Mouse (Mus musculus) c-Kit-negative CD71-positive TER-119-positive erythroid progenitor cells, embryonic 14.5 days (primary cell): Measurements from ENCODE around the gene Slc36a4.
A peak's percentile ranks its signal among the peaks of the same experiment; 100 is the strongest.

Source experiments
- DNase-seq: peaks from one replicate; pipeline ENCODE4 v3.0.0-alpha.2; 2013; ENCODE audit warnings: low read depth, low spot score

Gene Slc36a4

GRCm38 (mm10) chr9:15709599-15710381, at the start of gene Slc36a4:
TSS of gene Slc36a4 (plus strand) at chr9:15709738.
- DNase-seq, result no peak

- DNase-seq, result no peak
Measured at GRCm38 (mm10) chr9:15664606-15665005, 44.9 kb upstream of the Slc36a4 start.

DNA sequence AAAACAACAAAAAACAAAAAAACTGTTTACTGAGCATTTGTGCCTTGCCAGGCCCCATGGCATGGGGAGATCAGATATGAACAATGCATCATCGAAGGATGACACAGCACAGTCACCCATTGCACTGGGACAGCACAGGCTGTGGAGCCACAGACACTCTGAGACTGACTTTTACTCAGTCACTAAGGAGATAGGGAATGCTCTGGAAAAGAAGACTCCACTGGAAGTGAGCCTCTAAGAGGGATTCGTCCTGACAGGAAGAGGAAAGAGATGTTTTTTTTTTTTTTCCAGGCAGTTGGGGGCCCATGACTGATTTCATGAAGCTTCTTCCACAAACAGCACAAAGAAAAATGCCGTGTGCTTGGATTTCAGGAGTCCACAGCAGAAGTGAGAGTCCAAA, 40.1 kb upstream of the Slc36a4 start:
- no peak for DNase-seq

GRCm38 (mm10) chr9:15670002-15670527, 39.5 kb upstream of the Slc36a4 start:
- no peak for DNase-seq

- no peak for DNase-seq
Measured at GRCm38 (mm10) chr9:15672251-15672650, 37.3 kb upstream of the Slc36a4 start.

DNA sequence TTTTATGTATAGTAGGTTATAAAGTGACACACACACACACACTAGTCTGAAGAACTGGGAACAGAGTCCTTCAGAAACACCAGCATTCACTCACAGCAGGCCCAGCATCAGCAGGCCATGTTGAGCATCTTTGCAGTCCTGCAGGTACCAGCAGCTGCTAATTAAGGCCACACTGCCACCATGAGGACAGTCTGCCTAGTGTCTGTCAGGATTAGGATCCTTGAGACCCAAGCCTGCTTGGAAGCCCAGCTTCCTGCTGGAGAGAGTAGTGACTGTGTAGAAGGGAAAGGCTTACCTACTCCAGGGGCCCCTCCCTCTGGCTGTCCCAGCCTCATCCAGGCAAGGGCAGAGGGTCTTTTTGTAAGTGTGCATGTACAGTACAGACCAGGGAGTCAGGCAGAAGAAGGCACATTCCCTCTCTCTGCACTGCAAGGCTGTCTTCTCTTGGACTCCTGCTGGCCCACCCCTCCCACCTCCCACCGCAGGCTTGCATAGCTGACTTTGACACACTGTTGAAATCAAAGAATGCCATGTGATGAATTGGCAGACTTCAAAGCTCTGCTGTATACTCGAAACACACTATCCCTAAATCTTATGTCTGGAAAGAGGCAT, 27.6 kb upstream of the Slc36a4 start:
- DNase-seq, result no peak

DNA sequence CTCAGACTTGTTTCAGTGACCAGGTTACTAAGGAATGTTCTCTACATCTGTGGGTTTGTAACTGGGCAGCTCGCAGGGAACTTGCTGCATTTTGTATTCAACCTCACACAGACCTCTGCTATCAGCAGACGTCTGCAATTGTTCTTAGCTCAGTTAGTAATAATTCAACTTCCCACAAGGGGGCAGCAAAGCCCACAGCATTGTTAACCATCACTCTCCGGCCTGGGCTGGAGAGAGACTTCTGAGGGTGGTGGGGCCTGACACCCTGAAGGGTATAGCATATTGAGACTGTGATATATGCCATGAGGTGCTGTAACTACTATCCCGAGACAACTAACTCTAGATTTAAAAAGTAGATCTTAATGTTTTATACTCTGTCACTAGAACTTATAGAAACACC, 24.3 kb upstream of the Slc36a4 start:
- peak; percentile 6 for DNase-seq

DNA sequence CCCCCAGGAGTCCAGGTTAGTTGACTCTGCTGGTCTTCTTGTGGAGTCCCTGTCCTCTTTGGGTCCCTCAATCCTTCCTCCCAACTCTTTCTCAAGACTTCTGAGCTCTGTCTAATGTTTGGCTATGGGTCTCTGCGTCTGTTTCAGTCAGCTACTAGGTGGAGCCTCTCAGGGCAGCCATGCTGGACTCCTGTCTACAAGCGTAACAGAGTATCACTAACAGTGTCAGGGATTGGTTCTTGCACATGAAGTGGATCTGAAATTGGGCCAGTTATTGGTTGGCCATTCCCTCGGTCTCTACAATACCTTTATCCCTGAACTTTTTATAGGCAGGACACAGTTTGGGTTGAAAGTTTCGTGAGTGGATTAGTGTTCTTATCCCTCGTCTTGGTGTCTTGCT, 22.2 kb upstream of the Slc36a4 start:
- no peak for DNase-seq

GRCm38 (mm10) chr9:15693847-15694246, 15.7 kb upstream of the Slc36a4 start:
- DNase-seq, result no peak

GRCm38 (mm10) chr9:15694989-15695388, 14.5 kb upstream of the Slc36a4 start:
- no peak for DNase-seq

DNA sequence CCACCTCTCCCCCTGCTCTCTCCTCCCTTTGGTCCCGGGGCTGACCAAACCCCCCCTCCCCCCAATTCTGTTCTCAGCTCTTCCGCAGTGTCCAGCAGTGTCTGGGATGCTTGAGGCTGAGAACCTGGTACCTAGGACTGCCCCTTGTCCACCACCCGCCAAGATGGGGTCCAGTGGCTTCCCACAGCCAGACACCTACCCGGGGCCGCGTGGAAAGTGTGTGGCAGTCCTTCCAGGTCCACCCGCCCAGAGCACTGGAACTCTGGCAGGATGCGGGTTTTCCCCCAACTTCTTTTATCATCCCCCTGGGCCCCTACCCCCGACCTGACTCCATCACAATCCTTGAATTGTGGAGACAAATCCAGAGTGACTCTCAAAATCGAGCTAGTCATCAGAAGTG, 3.8 kb upstream of the Slc36a4 start:
- no peak for DNase-seq

DNA sequence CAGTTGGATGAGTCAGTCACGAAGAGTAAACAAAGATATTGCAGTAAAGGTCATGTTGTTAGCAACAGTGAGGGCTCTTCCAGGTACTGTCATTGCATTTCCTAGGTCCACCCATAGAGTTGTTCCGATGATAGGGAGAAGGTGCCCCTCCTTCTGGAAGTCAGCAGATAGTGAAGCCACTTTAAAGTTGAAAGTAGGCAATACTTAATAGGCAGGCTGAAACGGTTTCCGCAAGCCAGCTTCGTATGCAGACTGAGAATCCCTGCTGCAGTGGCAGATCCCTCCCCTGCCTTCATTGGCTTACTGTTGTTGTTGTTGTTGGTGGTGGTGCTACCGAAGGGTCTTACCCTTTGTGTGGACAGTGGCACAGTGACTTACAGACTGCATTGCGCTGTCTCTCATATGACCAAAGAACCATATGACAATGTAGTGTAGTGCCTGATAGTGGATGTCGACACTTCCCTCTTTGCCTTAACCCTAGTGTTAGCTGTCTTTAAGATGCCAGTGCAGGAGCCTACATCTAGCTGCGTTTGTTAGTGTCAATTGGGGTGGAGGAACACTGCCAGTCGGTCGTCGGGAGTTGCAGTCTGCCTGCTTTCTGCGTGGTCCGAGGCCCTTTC, 449 bp upstream of the Slc36a4 start:
- no peak for DNase-seq

DNA sequence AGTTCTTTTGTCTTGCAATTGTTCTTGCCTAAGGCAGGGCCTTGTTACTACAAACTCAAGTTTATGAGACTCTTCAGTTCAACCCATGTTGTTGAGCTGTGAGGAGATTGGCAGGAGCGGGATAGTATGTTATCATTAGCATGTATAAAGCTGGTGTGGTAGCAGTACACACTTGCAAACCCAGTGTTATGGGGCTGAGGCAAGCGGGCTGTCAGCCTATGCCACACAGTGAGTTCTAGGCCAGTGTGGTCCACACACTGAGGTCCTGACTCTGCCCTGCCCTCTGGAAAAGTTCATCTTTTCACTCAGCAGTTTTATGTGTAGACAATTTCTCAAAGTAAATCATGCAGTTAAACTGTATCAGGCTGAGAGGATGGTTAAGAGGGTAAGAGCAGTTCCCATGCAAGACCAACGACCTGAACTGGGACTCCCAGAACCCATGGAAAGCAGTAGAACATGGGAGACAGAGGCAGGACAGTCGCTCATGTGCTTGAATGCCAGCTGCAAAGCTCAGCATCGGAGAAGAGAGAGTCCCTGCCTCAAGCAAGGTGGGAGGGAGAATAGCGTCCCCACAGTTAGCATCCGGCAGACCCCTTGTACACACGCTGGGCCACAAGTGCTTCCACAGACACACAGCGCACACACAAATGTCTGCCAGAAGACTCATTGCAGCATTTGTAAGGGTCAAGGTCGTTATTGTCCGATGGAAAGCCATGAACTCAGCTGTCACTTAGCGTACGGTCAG, 1.5 kb downstream of the Slc36a4 start:
- no peak for DNase-seq

DNA sequence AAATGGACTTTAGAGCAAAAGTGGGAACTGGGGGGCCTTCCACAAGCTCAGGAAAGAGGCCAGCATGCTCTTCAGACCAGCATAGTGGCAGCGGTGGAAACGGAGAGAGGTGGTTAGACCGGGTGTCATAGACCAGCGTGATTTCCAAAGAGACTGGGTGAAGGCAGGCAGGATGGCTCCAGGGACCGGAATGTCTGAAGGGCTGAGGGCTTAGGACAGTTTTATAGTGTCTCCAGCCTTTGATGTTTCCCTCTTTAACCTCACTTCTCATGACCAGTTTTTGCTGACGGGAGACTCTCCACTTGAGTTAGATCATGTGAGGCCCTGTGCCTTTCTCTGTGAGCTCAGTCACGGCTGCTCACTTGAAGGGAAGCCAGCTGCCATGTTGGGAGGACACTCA, 2.1 kb downstream of the Slc36a4 start:
- DNase-seq, result no peak

DNA sequence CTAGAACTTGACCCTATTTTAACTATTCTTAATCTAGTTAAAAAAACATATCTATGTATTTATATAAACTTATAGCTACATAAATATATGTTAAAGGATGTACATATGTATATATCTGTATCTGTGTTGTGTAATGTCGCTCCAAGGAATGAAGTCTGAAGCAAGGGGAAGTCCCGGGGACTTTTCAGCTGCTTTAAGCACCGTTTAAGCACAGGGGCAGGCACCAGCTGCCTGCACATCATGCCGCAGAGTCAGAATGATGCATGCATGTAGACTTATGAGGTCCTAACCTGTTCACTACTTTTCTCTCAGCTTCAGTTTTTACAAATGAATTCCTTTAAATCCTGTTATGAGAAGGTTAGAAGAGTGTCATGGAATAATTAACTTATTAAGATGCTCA, 5.3 kb downstream of the Slc36a4 start:
- DNase-seq, result no peak

- DNase-seq, result no peak
Measured at GRCm38 (mm10) chr9:15715193-15715989, 5.9 kb downstream of the Slc36a4 start.

- DNase-seq, result no peak
Measured at GRCm38 (mm10) chr9:15717363-15717762, 7.8 kb downstream of the Slc36a4 start.

GRCm38 (mm10) chr9:15718295-15718694, 8.8 kb downstream of the Slc36a4 start:
- no peak for DNase-seq

GRCm38 (mm10) chr9:15719594-15719993, 10.1 kb downstream of the Slc36a4 start:
- no peak for DNase-seq

DNA sequence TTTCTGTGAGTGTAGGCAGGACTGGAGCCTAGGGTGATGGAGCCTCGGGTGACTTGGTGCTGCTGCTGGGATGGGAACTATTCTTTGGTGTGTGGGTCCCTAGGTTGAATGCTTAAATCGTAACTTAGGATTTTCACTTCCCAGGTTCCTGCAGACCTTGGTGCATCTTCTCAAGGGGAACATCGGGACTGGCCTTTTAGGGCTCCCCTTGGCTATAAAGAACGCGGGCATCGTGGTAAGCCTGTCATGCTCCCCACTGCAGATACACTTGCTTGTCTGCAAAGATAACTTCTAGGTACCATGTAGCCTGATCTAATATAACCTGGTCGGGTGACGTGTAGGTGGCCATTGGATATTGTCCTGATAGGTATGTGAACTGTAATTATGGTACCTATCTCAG, 11.0 kb downstream of the Slc36a4 start:
- DNase-seq, result no peak

DNA sequence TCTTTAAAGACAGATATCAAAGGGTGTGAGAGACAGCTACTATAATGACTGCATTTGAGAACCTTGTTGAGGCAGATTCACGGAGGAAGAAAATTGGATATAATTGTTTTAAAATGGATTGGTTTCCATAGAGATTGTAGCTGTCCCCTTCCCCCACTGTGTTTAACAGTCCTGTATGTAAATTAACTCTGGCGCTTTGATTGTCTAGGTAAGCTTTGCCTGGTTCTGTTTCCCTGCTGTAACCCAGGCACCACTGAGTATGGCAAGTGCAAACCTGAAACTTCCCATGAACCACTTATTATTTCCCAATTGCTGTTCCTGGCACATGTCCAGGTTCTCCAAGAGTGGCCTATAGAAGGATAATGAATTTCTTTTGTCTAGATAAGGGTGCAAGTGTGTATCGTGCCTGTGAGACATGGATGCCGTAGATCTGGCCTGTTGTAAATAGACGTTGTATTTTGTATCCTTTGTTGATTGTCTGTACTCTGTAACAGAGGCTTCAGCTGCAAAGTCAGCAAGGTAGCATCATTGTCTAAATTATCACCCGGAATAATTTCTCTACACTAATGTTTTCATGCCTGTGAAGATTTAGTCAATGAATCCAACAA, 11.8 kb downstream of the Slc36a4 start:
- no peak for DNase-seq
